Mouse (Mus musculus) megakaryocyte-erythroid progenitor cell, adult 5-6 weeks (primary cell): ENCODE measurements around the gene Rpusd3. TPM values are rescaled to one million over a fixed set of nuclear protein-coding genes. Genes with fewer than 3 reads are reported as not detected.

Experiments
- ATAC-seq: replicated peaks from 2 replicates; pipeline ENCODE4 v1.8.0; 2016; ENCODE audit warnings: mild to moderate bottlenecking, inconsistent platforms; ENCODE audit not compliant: severe bottlenecking, poor library complexity, low FRiP score, low TSS enrichment
- total RNA-seq, 2 experiments: library from RNA; stranded (forward) in 1 of 2; stranded (reverse) in 1 of 2; fragments of 200-1000, 215-1000 nt in 1 of 2; fragments of >200 nt in 1 of 2; fragmentation: Nextera tagmentation in 1 of 2; gene quantifications; 2 replicates each; pipeline ENCODE4 v1.2.3; 2014 to 2017

Gene Rpusd3
- total RNA-seq, 2 experiments from 2014 or later, result 13.5 to 25.1 TPM

DNA sequence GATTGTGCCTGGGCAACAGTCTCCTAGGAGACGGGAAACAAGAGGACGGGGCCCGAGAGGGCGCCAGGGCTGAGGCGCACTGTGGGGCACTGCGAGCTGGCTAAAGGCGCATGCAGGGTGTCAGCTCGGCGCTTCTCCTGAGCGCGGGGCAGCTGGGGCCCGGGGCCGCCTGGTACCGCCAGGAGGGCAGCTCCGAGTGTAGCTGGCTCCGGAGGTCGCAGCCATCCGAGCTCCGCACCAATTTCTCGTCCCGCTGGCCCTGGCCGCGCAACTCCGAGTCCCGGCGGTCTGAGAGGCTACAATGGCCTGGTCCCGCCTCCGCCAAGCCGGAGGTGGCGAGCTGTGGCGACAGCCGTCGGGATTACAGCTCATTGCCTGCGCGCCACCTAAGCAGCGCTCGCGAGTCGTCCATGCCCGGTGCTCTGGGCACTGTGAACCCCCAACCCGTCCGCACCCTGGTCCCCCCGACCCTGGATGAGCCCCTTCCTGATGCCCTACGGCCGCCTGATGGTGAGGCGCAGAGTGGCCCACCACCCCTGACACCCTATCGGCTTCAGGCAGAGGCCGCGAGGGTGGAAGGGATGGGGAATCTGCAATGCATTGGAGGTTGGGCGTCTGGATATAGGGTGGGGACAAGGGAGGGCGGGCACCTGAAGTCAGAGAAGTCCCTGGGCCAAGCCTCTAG is 26.6 kb downstream of the Rpusd3 start:
- ATAC-seq, result peak; percentile 53

GRCm38 (mm10) chr6:113392015-113392386 is 27.1 kb downstream of the Rpusd3 start:
- no peak; the same call in 1 of the 2 replicates for ATAC-seq

DNA sequence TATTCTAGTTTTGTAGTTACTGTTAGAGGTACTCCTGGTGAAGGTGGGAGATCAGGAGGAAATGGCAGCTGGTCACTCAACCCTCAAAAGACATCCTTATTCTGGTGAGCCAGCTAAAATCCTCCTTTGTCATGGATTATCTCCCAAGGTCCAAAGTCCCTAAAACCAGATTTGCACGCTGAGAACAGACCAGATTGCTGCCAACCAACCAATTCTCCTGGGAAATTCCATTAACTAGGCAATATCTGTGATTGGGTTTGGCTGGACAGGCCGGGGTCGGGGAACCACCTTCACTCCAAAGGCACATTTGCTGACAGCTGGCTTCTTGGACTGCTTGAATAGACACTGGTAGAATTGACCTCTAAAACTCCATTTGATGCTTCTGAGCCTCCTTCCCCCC is 28.4 kb downstream of the Rpusd3 start:
- no peak for ATAC-seq

DNA sequence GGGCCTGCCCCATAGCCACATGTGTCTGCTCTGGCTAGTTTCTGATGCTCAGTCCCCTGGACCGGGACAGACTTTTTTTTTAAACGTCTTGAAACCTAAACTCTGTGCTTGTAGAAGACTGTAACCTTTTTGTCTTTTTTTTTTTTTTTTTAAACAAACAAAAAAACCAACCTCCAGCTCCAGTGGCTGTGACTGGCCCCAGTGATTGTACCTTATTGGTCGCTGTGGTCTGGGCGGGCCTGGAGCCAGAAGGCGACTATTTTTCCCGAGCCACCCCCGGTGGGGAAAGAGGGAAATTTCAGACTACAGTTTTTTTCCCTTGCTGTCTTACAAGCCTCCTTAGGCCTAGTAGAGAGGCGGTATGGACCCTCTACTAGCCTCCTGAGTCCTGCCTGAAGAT is 30.2 kb downstream of the Rpusd3 start, which contains the start of gene Ttll3:
Gene Ttll3 (plus strand): TSS at position 301 of the 400 bp plus-strand sequence.
- no peak for ATAC-seq

DNA sequence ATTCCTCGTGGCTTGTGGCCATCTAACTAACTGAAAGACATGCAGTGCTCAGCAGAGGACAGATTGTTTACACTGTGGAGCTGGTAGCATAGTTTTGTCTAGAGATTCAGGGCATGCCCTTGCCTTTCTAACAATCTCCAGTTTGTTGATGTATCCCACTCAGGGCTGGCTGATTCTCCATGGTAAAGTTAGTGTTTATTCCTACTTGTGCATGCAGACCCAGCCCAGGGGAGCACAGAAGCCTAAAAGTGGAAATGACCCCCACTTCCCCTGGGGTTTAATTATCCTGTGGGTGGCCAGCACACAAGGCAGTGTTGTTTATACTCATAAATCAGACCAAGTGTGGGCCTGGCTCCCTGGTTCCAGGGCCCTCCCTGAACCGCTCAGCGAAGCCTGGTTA is 33.1 kb downstream of the Rpusd3 start:
- no peak for ATAC-seq

DNA sequence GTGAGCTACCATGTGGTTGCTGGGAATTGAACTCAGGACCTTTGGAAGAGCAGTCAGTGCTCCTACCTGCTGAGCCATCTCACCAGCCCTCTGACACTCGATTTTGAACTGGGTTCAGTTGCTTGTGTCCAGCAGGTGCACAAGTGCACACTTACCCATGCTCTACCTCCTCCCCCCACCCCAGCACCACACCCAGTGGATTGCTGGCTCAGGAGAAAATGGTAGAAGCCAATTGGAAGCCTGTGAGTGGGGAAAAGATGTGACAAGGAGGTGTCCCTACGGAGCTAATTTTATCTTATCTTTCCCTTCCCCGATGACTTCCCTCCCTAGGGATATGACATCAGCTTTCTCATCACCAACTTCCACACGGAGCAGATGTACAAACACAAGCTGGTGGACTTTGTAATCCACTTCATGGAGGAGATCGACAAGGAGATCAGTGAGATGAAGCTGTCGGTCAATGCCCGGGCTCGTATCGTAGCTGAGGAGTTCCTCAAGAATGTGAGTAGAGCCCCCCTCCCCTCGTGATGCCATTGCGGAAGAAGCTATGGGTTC is 33.9 kb downstream of the Rpusd3 start:
- ATAC-seq, result no peak

- no peak for ATAC-seq
Measured at GRCm38 (mm10) chr6:113384351-113384927, 34.7 kb downstream of the Rpusd3 start.

DNA sequence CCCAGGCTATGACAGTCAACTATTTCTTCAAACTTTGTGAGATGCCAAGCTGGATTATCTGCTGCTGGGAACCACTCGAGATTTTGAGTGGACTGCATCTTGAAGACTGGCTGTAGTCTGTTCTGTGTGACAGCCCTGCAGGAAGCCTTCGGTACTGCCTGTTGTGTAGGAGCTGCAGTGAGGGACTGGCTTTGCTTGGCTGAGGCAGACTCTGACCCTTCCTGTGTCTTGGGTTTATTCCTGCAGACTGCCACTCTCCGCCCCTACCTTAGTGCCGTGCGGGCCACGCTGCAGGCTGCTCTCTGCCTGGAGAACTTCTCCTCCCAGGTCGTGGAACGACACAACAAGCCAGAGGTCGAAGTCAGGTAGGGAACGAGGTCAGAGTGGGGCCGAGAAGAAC is 38.7 kb downstream of the Rpusd3 start:
- ATAC-seq, result no peak

GRCm38 (mm10) chr6:113379246-113379645 is 39.9 kb downstream of the Rpusd3 start:
- ATAC-seq, result no peak

DNA sequence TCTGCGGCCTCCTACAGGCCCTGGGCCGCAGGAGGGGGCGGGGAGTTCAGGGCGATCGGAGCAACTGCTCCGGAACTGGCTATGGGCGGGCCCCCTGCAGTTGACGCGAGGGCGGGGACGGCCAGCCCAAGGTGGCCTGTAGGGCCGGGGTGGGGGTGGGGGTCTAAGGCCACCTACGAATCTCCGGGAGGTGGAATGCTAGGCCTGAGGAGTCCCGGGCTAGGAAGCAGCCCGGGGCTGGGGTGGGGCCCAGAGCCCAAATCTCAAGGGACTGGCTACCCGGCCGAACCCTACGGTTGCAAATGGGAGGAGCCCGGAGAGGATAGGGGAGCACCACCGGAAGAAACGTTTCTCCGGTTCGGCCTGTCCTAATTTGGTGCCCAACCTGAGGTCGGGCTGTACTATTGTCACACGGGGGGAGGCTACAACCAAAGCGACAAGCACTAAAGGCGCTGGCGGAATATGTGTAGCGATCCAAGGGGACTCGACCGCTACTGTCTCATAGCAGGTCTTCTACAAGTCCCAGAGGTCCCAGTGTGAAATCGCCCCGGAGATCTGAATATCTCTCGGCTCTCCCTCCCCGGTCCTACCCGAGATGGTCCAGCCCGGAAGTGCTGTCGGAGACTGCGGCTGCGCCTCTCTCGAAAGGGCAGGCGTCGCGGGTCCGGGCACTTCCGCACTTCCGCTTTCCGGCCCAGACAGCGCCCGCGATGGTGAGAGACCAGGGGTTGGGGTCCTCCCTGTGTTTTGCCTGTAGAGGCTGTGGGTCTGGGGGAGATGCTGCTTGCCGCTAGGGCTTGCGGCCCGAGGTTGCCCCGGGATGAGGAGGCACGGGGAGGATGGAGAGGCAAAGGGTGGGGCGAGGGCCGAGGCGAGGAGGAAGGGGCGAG is 41.4 kb downstream of the Rpusd3 start, which contains the start of the genes Tada3 and Arpc4:
Gene Tada3 (minus strand): TSS at position 388 of the 890 bp plus-strand sequence.
Gene Arpc4 (plus strand): TSS at position 620 of the 890 bp plus-strand sequence.
- ATAC-seq, result peak; percentile 82

GRCm38 (mm10) chr6:113377172-113377495 is 42.0 kb downstream of the Rpusd3 start:
- no peak for ATAC-seq

- peak; percentile 38 for ATAC-seq
Measured at GRCm38 (mm10) chr6:113373491-113373890, 45.6 kb downstream of the Rpusd3 start.

GRCm38 (mm10) chr6:113370194-113370929 is 48.8 kb downstream of the Rpusd3 start:
- ATAC-seq, result no peak

DNA sequence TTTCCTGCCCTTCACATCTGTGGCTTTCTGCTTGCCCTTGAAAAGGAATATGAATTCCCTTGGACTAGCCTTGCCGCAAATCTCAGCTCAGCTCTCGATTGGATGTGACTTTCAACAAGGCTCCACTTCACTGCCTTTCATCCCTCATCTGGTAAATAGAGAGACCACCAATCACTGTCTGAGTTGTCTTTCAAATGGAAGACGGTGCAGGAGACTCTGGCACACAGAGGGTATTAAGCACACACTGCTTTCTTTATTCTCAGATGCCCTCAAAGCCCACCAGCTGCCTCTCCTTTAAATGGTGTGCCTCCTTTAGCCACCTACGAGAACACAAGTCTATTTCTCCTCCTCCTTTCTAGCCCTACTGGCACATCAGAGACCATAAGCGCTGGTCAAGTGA is 50.6 kb downstream of the Rpusd3 start:
- no peak for ATAC-seq

DNA sequence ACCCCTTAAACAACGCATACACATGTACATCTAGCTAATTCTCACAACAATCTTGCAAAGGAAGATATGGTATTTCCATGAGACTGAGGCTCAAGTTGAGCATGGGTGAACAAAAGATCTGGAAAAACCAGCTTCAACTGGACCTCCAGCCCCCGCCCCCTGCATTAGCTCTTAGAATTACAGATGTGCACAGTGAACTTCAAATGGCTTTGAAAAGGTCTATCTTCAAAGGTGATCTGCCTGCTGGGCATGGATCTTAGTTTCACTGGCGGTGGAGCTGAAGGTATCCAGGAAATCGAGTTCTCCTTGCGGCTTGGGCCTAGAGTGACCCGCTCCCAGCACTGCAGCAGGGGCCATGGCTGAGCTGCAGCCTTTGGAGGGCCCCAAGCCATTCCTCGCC is 51.0 kb downstream of the Rpusd3 start:
- ATAC-seq, result no peak

DNA sequence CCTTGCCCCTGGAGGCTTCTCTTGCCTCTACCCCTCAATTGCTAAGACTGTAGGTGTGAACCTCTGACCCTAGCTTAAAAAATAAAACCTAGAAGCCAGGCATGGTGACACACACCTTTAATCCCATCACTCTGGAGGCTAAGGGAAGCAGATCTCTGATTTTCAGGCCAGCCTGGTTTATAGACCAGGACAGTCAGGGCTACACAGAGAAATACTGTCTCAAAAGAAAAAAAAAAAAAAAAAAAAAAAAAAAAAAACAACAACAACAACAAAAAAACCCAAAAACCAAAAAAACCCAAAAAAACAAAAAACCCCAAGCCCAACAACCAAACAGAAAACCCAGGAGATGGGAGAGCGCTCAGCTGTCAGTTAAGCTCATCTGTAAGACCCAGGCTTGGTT is 51.6 kb downstream of the Rpusd3 start:
- no peak for ATAC-seq

DNA sequence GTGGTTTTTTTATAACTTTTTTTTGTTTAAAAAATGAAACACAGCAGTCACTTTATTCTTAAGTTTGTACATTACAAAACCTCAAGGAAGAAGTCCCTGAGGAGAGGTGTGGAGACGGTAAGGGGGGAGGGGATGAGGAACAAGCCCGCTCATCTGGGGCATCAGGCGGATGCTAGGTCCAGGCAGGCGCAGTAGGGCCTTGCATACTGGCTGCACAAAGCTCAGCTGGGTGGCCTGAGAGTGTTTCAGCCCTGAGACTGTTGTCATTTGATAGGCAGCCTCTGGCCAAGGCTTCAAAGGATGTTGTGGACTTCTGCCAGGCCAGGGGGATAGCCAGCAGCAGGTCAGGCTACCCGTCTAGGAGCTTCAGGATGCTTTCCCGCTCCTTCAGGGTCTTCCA is 52.5 kb downstream of the Rpusd3 start:
- ATAC-seq, result no peak
